Mouse (Mus musculus): Measurements from ENCODE around the gene Hmmr. TPM values are rescaled to one million over a fixed set of nuclear protein-coding genes. Genes with fewer than 3 reads are reported as not detected.
"Not testable (repeated sequence)": the region's sequence is repeated elsewhere in the genome, so short reads cannot be mapped to it uniquely, and the experiment has no call there.

Gene Hmmr
- polyA plus RNA-seq, 2 experiments, result 31.0 to 56.0 TPM

DNA sequence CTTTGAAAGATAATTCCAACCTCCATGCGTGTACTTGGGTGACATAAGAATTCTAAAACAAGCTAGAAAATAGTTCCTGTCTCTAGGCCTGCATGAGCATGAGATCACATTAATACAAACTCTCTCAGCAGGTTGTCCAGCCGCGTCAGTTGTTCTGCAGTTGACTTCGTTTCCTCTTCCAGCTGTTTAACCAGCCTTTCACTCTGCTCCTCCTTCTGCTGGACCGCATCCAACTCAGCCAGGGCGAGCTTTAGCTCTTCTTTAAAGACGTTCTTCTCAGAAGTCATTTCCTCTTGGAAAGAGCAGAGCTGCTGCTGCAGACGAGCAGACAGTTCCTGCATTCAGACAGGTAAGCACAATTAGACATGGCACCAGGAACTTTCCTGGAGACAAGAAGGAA is 19.4 kb downstream of the Hmmr start:
- Histone ChIP-seq H3K9ac (replicated peaks) (no peak overlapping the region), H3K27me3 (ENCODE audit: control insufficient read depth, insufficient read depth, low read length) (no peaks in the 10 kb centered on the region), H3K4me1 (replicated peaks; ENCODE audit: control insufficient read depth in 2 of 2, insufficient read depth in 2 of 2, low read length in 1 of 2) (no peaks in the 10 kb centered on the region), H3K9me3 (ENCODE audit: control insufficient read depth, low read length) (no peaks in the 10 kb centered on the region), H3K4me3 (ENCODE audit: insufficient read depth in 1 of 2, low read depth in 2 of 2, low read length in 2 of 2) (no peak overlapping the region), H3K4me2 (ENCODE audit: low read depth) (no peak overlapping the region), H3K27ac (no peak overlapping the region), H3K36me3 (replicated peaks; ENCODE audit: control insufficient read depth, insufficient read depth, low read depth) (peaks cover 97% of the 10 kb centered on the region)
- TF ChIP-seq EP300 (IDR thresholded peaks at IDR 0.05; ENCODE audit: low read depth), result no peak
- no peak for TF ChIP-seq CTCF (IDR thresholded peaks at IDR 0.05; ENCODE audit: low read depth)
- no peak for ATAC-seq (ENCODE audit: insufficient read depth)
- 85% methylated on average over 8 of the region's 8 CpGs for WGBS (ENCODE audit: insufficient replicate concordance)
- no peak for DNase-seq (ENCODE audit: low read depth in 3 of 3, low spot score in 3 of 3)

DNA sequence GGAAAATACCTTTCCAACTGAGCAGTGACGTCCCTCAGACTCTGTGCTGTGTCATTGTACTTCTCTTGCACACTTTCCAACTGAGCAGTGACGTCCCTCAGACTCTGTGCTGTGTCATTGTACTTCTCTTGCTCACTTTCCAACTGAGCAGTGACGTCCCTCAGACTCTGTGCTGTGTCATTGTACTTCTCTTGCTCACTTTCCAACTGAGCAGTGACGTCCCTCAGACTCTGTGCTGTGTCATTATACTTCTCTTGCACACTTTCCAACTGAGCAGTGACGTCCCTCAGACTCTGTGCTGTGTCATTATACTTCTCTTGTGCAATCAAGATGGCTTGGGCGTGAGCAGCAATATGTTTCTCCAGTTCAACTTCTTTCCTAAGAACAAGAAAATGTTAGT is 23.3 kb downstream of the Hmmr start:
- not testable (repeated sequence) for H3K4me1 ChIP-seq (replicated peaks; ENCODE audit: control insufficient read depth in 2 of 2, insufficient read depth in 2 of 2, low read length in 1 of 2); ATAC-seq (ENCODE audit: insufficient read depth); H3K9me3 ChIP-seq (ENCODE audit: control insufficient read depth, low read length); H3K27me3 ChIP-seq (ENCODE audit: control insufficient read depth, insufficient read depth, low read length); DNase-seq (ENCODE audit: low read depth in 3 of 3, low spot score in 3 of 3); H3K4me2 ChIP-seq (ENCODE audit: low read depth); H3K9ac ChIP-seq (replicated peaks); H3K27ac ChIP-seq; H3K4me3 ChIP-seq (ENCODE audit: insufficient read depth in 1 of 2, low read depth in 2 of 2, low read length in 2 of 2)
- WGBS (ENCODE audit: insufficient replicate concordance), result 83% methylated on average over 6 of the region's 6 CpGs
- peaks cover 96% of the 10 kb centered on the region for H3K36me3 ChIP-seq (replicated peaks; ENCODE audit: control insufficient read depth, insufficient read depth, low read depth)

DNA sequence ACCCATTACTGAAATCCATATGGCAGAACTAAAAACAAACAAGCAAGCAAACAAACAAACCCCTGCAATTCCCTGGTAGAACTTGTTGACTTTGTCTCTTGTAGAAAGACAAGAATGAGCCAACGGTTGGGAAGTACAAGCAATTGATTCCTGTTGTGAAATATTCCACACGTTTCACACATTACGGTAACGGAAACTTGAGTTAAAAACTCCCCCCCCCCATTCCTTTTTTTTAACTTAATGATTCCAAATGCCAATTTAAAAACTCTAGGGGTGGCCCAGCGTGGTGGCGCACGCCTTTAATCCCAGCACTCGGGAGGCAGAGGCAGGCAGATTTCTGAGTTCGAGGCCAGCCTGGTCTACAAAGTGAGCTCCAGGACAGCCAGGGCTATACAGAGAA is 38.1 kb downstream of the Hmmr start, which contains the start of gene Mat2b:
Gene Mat2b, minus strand, starts transcription at position 101 of the 400 bp plus-strand sequence.
- Histone ChIP-seq H3K9me3 (ENCODE audit: control insufficient read depth, low read length) (no peaks in the 10 kb centered on the region), H3K9ac (replicated peaks) (peak within 1 kb of the TSS; percentile 71), H3K4me1 (replicated peaks; ENCODE audit: control insufficient read depth in 2 of 2, insufficient read depth in 2 of 2, low read length in 1 of 2) (peaks cover 10 to 19% of the 10 kb centered on the region in 2 experiments), H3K27ac (peak within 1 kb of the TSS; percentile 95), H3K27me3 (ENCODE audit: control insufficient read depth, insufficient read depth, low read length) (no peaks in the 10 kb centered on the region), H3K4me3 (ENCODE audit: insufficient read depth in 1 of 2, low read depth in 2 of 2, low read length in 2 of 2) (peak within 1 kb of the TSS; percentile 84 to 97), H3K4me2 (ENCODE audit: low read depth) (peak within 1 kb of the TSS; percentile 100), H3K36me3 (replicated peaks; ENCODE audit: control insufficient read depth, insufficient read depth, low read depth) (peaks cover 2% of the 10 kb centered on the region)
- TF ChIP-seq EP300 (IDR thresholded peaks at IDR 0.05; ENCODE audit: low read depth) (no peak), CTCF (IDR thresholded peaks at IDR 0.05; ENCODE audit: low read depth) (no peak)
- DNase-seq (ENCODE audit: low read depth in 3 of 3, low spot score in 3 of 3), result no peak
- WGBS (ENCODE audit: insufficient replicate concordance), result 79% methylated on average over 9 of the region's 9 CpGs
- ATAC-seq (ENCODE audit: insufficient read depth), result no peak

DNA sequence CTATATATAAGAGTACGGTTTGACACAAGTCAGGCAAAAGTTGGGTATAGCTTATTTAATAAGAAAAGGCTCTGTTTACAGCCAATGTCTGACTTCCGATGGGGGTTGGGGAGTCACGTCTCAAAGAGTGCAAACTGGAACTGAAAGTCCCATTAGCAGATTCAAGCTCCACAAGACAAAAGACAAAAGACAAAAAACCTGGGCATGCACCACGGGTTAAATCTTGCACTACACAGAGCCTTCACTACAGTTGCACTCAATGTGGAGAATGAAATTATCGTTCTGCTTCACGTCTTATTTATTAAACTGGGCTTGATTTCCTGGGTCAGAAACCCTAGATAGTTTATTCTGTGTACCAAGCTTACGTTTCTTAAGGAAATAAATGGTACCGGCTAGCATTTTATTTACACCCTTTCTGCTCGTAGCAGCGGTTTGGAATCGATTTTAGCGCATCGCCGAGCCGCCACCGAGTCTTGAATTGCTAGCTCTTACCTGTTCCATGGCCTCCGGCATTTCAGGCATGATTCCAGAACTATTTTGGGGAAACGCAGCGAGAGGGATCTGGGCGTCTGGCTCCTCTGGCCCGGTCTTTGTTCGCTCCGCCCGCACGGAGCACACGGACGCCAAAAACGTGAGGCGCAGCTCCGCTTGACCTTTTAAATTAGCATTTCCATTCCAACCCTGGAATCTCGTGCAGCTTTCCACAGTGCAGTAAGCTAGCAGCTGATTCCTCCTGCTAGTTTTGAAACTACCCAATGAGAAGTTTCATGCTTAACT is 38.7 kb downstream of the Hmmr start:
- DNase-seq (ENCODE audit: low read depth in 3 of 3, low spot score in 3 of 3) (peak in 2 of 3 experiments; percentile 46 to 58), ATAC-seq (ENCODE audit: insufficient read depth) (no peak)
- peak overlapping the region; percentile 100 for H3K4me2 ChIP-seq (ENCODE audit: low read depth)
- WGBS (ENCODE audit: insufficient replicate concordance), result under 1% methylated on average over 31 of the region's 31 CpGs
- TF ChIP-seq EP300 (IDR thresholded peaks at IDR 0.05; ENCODE audit: low read depth) (no peak), CTCF (IDR thresholded peaks at IDR 0.05; ENCODE audit: low read depth) (no peak)
- H3K9me3 ChIP-seq (ENCODE audit: control insufficient read depth, low read length), result no peaks in the 10 kb centered on the region
- peak overlapping the region; percentile 95 for H3K27ac ChIP-seq
- no peaks in the 10 kb centered on the region for H3K36me3 ChIP-seq (replicated peaks; ENCODE audit: control insufficient read depth, insufficient read depth, low read depth)
- no peaks in the 10 kb centered on the region for H3K27me3 ChIP-seq (ENCODE audit: control insufficient read depth, insufficient read depth, low read length)
- peaks cover 10 to 21% of the 10 kb centered on the region in 2 experiments for H3K4me1 ChIP-seq (replicated peaks; ENCODE audit: control insufficient read depth in 2 of 2, insufficient read depth in 2 of 2, low read length in 1 of 2)
- H3K4me3 ChIP-seq (ENCODE audit: insufficient read depth in 1 of 2, low read depth in 2 of 2, low read length in 2 of 2), result peak overlapping the region; percentile 84 to 97
- peak overlapping the region; percentile 71 for H3K9ac ChIP-seq (replicated peaks)

DNA sequence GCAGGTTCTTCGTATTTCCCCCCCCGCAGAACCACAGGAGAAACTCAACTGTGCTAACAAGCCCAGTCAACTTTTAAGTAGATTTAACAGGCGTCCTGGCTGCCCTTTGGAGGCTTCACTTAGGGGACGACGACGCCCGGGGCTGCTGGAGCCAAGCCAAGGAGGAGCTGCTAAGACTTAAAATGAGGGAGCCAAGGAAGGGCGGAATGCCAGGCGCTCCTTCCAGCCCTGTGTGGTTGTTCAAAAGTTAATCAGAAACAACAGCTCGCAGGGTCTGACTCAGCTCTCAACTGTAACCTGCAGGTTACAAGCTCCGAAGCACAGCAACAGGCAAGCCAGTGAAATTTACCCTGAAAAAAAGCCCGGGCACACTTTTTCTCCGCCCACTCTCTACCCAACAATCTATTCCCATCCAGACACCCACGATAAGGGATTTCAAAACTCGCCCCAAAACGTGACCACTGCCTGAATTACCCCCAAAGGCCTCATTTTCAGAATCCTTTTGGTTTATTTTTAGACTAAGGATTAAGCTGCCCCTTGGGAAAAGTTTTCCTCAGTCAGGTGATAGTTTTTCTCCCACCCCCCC is 39.8 kb downstream of the Hmmr start:
- WGBS (ENCODE audit: insufficient replicate concordance), result 0% methylated on average over 16 of the region's 16 CpGs
- Histone ChIP-seq H3K27ac (peak overlapping the region; percentile 95), H3K9ac (replicated peaks) (peak overlapping the region; percentile 71), H3K4me3 (ENCODE audit: insufficient read depth in 1 of 2, low read depth in 2 of 2, low read length in 2 of 2) (peak overlapping the region; percentile 61 to 97), H3K9me3 (ENCODE audit: control insufficient read depth, low read length) (no peaks in the 10 kb centered on the region), H3K36me3 (replicated peaks; ENCODE audit: control insufficient read depth, insufficient read depth, low read depth) (no peaks in the 10 kb centered on the region), H3K27me3 (ENCODE audit: control insufficient read depth, insufficient read depth, low read length) (no peaks in the 10 kb centered on the region), H3K4me2 (ENCODE audit: low read depth) (peak overlapping the region; percentile 100), H3K4me1 (replicated peaks; ENCODE audit: control insufficient read depth in 2 of 2, insufficient read depth in 2 of 2, low read length in 1 of 2) (peaks cover 10 to 21% of the 10 kb centered on the region in 2 experiments)
- ATAC-seq (ENCODE audit: insufficient read depth) (peak; percentile 31), DNase-seq (ENCODE audit: low read depth in 3 of 3, low spot score in 3 of 3) (peak; percentile 60 to 72 (median 64))
- TF ChIP-seq EP300 (IDR thresholded peaks at IDR 0.05; ENCODE audit: low read depth) (peak; percentile 45), CTCF (IDR thresholded peaks at IDR 0.05; ENCODE audit: low read depth) (no peak)

Data from liver, embryonic 14.5 days (tissue).